Mouse (Mus musculus) CH12.LX (cell line): ENCODE results near the gene Col4a2. TPM values are rescaled to one million over a fixed set of nuclear protein-coding genes. Genes with fewer than 3 reads are reported as not detected.

Source experiments
- DNase-seq: peaks from one replicate; pipeline ENCODE4 v3.0.0-alpha.2; 2013; ENCODE audit errors: extremely low read depth
- H3K27ac ChIP-seq: 2 replicates; pipeline ENCODE4 v1.5.1; 2012; ENCODE audit warnings: low read depth, mild to moderate bottlenecking, control low read depth, moderate library complexity; ENCODE audit not compliant: insufficient read depth
- H3K27me3 ChIP-seq: replicated peaks from 2 replicates; pipeline ENCODE3; 2012; ENCODE audit warnings: inconsistent platforms
- H3K36me3 ChIP-seq, 2 experiments: replicated peaks in 1 of 2; 2 replicates each; pipeline versions ENCODE3 to v1.6.1; 2012; ENCODE audit warnings: inconsistent platforms in 1 of 2, low read length in 1 of 2, mild to moderate bottlenecking in 1 of 2, mixed read lengths in 1 of 2, moderate library complexity in 1 of 2; ENCODE audit not compliant: control insufficient read depth in 1 of 2, insufficient read depth in 1 of 2
- H3K4me1 ChIP-seq, 2 experiments: 2 replicates each; pipeline ENCODE4 v1.6.1; 2012; ENCODE audit warnings: inconsistent platforms in 1 of 2, moderate library complexity in 1 of 2; ENCODE audit not compliant: insufficient read depth in 2 of 2, control insufficient read depth in 1 of 2
- H3K4me2 ChIP-seq: 2 replicates; pipeline ENCODE4 v1.6.1; 2012; ENCODE audit warnings: low read depth, mild to moderate bottlenecking, control low read depth; ENCODE audit not compliant: poor library complexity, insufficient read depth, severe bottlenecking
- H3K4me3 ChIP-seq, 3 experiments: fragments of 150-350 bp in 1 of 3; sonication (generic) in 1 of 3; replicated peaks in 1 of 3; 2 replicates each; pipeline versions ENCODE3 to v1.5.1; 2011 to 2012; ENCODE audit warnings: low read depth in 2 of 3, low read length in 2 of 3, mild to moderate bottlenecking in 2 of 3, moderate library complexity in 2 of 3, control low read depth in 1 of 3, improper control_type of control experiment in 1 of 3, inconsistent platforms in 1 of 3, mixed read lengths in 1 of 3; ENCODE audit not compliant: poor library complexity in 1 of 3
- H3K79me2 ChIP-seq: replicated peaks from 2 replicates; pipeline ENCODE4 v1.6.1; 2012; ENCODE audit warnings: mild to moderate bottlenecking, moderate library complexity; ENCODE audit not compliant: control insufficient read depth, poor library complexity, insufficient read depth, severe bottlenecking; ENCODE audit errors: extremely low read depth
- H3K9ac ChIP-seq: 2 replicates; pipeline ENCODE4 v1.6.1; 2012; ENCODE audit warnings: low read depth, mild to moderate bottlenecking, control low read depth, moderate library complexity; ENCODE audit not compliant: insufficient read depth
- H3K9me3 ChIP-seq: replicated peaks from 2 replicates; pipeline ENCODE3; 2012; ENCODE audit warnings: low read length, inconsistent platforms, mixed read lengths
- CHD1 ChIP-seq: IDR thresholded peaks from 2 replicates; pipeline ENCODE4 v1.6.1; 2012; ENCODE audit warnings: low read depth, low read length, improper control_type of control experiment, inconsistent platforms
- E2F4 ChIP-seq: IDR thresholded peaks from 2 replicates; pipeline ENCODE4 v1.6.1; 2011; ENCODE audit warnings: low read depth, low read length, improper control_type of control experiment; ENCODE audit not compliant: insufficient replicate concordance
- ELF1 ChIP-seq: IDR thresholded peaks from 2 replicates; pipeline ENCODE4 v1.6.1; 2014; ENCODE audit warnings: low read depth, mild to moderate bottlenecking, inconsistent platforms, low read length, improper control_type of control experiment
- EP300 ChIP-seq: IDR thresholded peaks from 2 replicates; pipeline ENCODE4 v1.6.1; 2011; ENCODE audit warnings: low read length, improper control_type of control experiment
- ETS1 ChIP-seq: conservative IDR thresholded peaks from 2 replicates; pipeline ENCODE4 v1.6.1; 2012; ENCODE audit warnings: low read depth, mild to moderate bottlenecking, inconsistent platforms, low read length, improper control_type of control experiment, moderate library complexity
- IRF4 ChIP-seq: IDR thresholded peaks from 2 replicates; pipeline ENCODE4 v1.6.1; 2014; ENCODE audit warnings: low read depth, mild to moderate bottlenecking, inconsistent platforms, low read length, improper control_type of control experiment
- JUND ChIP-seq: conservative IDR thresholded peaks from 2 replicates; pipeline ENCODE4 v1.6.1; 2011; ENCODE audit warnings: low read depth, low read length, improper control_type of control experiment
- KAT2A ChIP-seq: IDR thresholded peaks from 2 replicates; pipeline ENCODE4 v1.6.1; 2012; ENCODE audit warnings: low read length, improper control_type of control experiment, inconsistent platforms; ENCODE audit not compliant: insufficient replicate concordance
- MAFK ChIP-seq: IDR thresholded peaks from 2 replicates; pipeline ENCODE4 v1.6.1; 2011; ENCODE audit warnings: low read length, improper control_type of control experiment; ENCODE audit not compliant: insufficient replicate concordance
- MAZ ChIP-seq: IDR thresholded peaks from 2 replicates; pipeline ENCODE4 v1.6.1; 2012; ENCODE audit warnings: low read depth, mild to moderate bottlenecking, inconsistent platforms, low read length, improper control_type of control experiment, moderate library complexity
- MEF2A ChIP-seq: IDR thresholded peaks from 2 replicates; pipeline ENCODE4 v1.6.1; 2014; ENCODE audit warnings: low read depth, mild to moderate bottlenecking, inconsistent platforms, low read length, improper control_type of control experiment, borderline replicate concordance
- MXI1 ChIP-seq: IDR thresholded peaks from 2 replicates; pipeline ENCODE4 v1.6.1; 2011; ENCODE audit warnings: mild to moderate bottlenecking, low read depth, low read length, improper control_type of control experiment
- MYC ChIP-seq: IDR thresholded peaks from 2 replicates; pipeline ENCODE4 v1.6.1; 2011; ENCODE audit warnings: low read depth, mild to moderate bottlenecking, improper control_type of control experiment, low read length
- NELFE ChIP-seq: IDR thresholded peaks from 2 replicates; pipeline ENCODE4 v1.6.1; 2011; ENCODE audit warnings: low read depth, low read length, improper control_type of control experiment
- NRF1 ChIP-seq: IDR thresholded peaks from 2 replicates; pipeline ENCODE4 v1.6.1; 2014; ENCODE audit warnings: low read depth, mild to moderate bottlenecking, inconsistent platforms, low read length, improper control_type of control experiment, moderate library complexity
- PAX5 ChIP-seq: IDR thresholded peaks from 2 replicates; pipeline ENCODE4 v1.6.1; 2012; ENCODE audit warnings: low read length, inconsistent platforms, mixed read lengths
- POLR2AphosphoS2 ChIP-seq: IDR thresholded peaks from 2 replicates; pipeline ENCODE4 v1.6.1; 2011; ENCODE audit warnings: low read depth, low read length, improper control_type of control experiment
- RAD21 ChIP-seq: IDR thresholded peaks from 2 replicates; pipeline ENCODE4 v1.6.1; 2011; ENCODE audit warnings: low read depth, mild to moderate bottlenecking, low read length, improper control_type of control experiment, moderate library complexity
- SMC3 ChIP-seq: IDR thresholded peaks from 2 replicates; pipeline ENCODE4 v1.6.1; 2011; ENCODE audit warnings: low read depth, low read length, improper control_type of control experiment
- TBP ChIP-seq: conservative IDR thresholded peaks from 2 replicates; pipeline ENCODE4 v1.6.1; 2011; ENCODE audit warnings: low read depth, low read length, improper control_type of control experiment
- TCF12 ChIP-seq: IDR thresholded peaks from 2 replicates; pipeline ENCODE4 v1.6.1; 2014; ENCODE audit warnings: low read depth, mild to moderate bottlenecking, inconsistent platforms, low read length, improper control_type of control experiment
- ZKSCAN1 ChIP-seq: IDR thresholded peaks from 2 replicates; pipeline ENCODE4 v1.6.1; 2012; ENCODE audit warnings: low read depth, inconsistent platforms, low read length, improper control_type of control experiment, borderline replicate concordance
- ZMIZ1 ChIP-seq: IDR thresholded peaks from 2 replicates; pipeline ENCODE4 v1.6.1; 2012; ENCODE audit warnings: low read depth, mild to moderate bottlenecking, inconsistent platforms, low read length, improper control_type of control experiment
- dilution Hi-C: fragments of 300-500 bp; cut with MboI; formaldehyde crosslinking; loops from 2 replicates; pipeline ENCODE4 v1.14.3; 2020; ENCODE audit warnings: low sequenced_read_pairs; ENCODE audit not compliant: extremely low pct_unique_long_range_greater_than_20kb, extremely low pct_ligation_motif_present
- in situ Hi-C: fragments of 300-500 bp; cut with MboI; formaldehyde crosslinking; loops from 3 replicates; pipeline ENCODE4 v1.14.3; 2019; ENCODE audit warnings: low sequenced_read_pairs, low pct_ligation_motif_present, low pct_unique_long_range_greater_than_20kb, mixed read lengths
- polyA plus RNA-seq: library from polyadenylated mRNA; unstranded; fragments of >175 nt; gene quantifications from 2 replicates; pipeline ENCODE4 v1.2.1, GENCODE M21; 2012; ENCODE audit warnings: low read depth; ENCODE audit not compliant: insufficient read length
- total RNA-seq, 2 experiments: library from RNA; depleted of rRNA; stranded (reverse); fragments of 300-350 nt in 1 of 2; fragments of >200 nt in 1 of 2; gene quantifications; 2 replicates each; pipeline ENCODE4 v1.2.3; 2012 to 2014

Col4a2 gene
- total and polyA plus RNA-seq, 3 experiments, result 0.04 to 0.07 TPM; not detected in 1

DNA sequence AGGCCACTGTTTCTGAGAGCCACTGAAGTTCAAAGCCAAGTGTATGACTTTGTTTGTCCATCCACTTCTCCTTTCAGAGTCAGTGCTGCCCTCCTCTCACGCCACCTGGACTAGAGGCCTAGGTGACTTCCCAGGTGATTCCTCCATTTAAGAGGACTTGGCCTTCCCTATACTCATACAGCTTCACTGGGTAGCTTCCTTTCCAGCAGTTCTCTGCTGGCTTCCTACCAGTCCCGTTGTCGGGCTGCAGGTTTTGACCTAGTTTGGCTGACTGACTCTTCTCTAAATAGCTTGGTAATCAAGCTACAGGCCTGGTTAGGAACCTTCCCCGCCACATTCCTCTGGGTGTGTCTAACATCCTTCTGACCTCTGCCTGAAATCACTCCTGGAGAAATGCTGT, 19.0 kb downstream of the Col4a2 start:
- H3K27me3 ChIP-seq, result peaks cover 13% of the 10 kb centered on the region
- no peak for TF ChIP-seq MAZ
- TF ChIP-seq ETS1, result no peak
- TF ChIP-seq ZMIZ1, result no peak
- H3K4me2 ChIP-seq, result no peak overlapping the region
- no peak overlapping the region for H3K4me3 ChIP-seq
- in situ Hi-C loops, result no loop called here
- H3K9me3 ChIP-seq, result peaks cover 8% of the 10 kb centered on the region
- dilution Hi-C loops, result no loop called here
- H3K36me3 ChIP-seq, result no peaks in the 10 kb centered on the region
- H3K9ac ChIP-seq, result no peak overlapping the region
- H3K27ac ChIP-seq, result no peak overlapping the region
- H3K4me1 ChIP-seq, result peaks cover 0 to 9% of the 10 kb centered on the region in 2 experiments; a peak in 2 of 4 replicates
- H3K79me2 ChIP-seq, result no peaks in the 10 kb centered on the region
- DNase-seq, result no peak

DNA sequence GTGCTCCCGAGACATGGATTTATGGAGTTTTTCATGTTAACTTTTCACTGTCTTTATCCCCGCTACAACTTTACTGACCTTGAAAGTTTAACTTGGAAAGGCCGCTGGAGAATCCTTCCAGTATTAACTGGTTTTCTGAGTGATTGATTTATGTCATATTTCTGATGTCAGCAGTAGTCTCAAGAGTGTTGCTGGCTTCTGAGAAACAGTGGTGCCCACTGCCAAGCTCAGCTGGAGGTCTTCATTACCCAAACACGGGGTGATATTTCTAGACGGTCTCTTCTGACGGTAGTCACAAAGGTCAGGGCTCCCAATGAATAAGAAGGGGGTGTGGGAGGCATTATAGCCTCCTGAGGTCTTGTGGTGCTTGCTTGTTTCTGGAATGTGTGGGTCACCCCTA, 21.1 kb downstream of the Col4a2 start:
- dilution Hi-C loops (no loop called here), in situ Hi-C loops (no loop called here)
- Histone ChIP-seq H3K79me2 (no peaks in the 10 kb centered on the region), H3K9ac (no peak overlapping the region), H3K4me2 (no peak overlapping the region), H3K4me1 (peaks cover 15 to 31% of the 10 kb centered on the region in 2 experiments), H3K27me3 (peaks cover 9% of the 10 kb centered on the region), H3K4me3 (no peak overlapping the region), H3K9me3 (peaks cover 3% of the 10 kb centered on the region), H3K27ac (no peak overlapping the region), H3K36me3 (no peaks in the 10 kb centered on the region)
- no peak for DNase-seq
- TF ChIP-seq E2F4 (no peak), NRF1 (no peak), POLR2AphosphoS2 (no peak), RAD21 (no peak), SMC3 (no peak), MEF2A (no peak), TCF12 (no peak), MXI1 (no peak), MYC (no peak), PAX5 (no peak), KAT2A (no peak)

DNA sequence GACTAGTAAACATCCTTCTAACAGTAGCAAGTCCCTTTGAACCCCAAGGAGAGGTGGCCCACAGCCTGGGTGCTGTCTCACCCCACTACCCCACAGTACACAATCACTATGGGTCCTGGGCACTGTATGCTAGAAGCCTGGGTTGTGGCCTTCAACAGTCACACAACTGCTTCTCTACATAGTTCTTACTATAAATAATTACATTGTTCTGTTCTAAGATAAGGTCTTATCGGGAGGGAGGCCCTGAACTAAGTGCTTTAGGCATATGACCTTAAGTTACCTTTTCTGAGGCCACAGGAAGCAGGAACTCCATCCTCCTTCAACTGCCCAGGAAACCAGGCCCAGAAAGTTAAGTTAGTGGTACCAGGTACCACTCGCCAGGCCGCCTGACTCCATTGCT, 21.9 kb downstream of the Col4a2 start:
- no peaks in the 10 kb centered on the region for H3K79me2 ChIP-seq
- in situ Hi-C loops (no loop called here), dilution Hi-C loops (no loop called here)
- peaks cover 15 to 33% of the 10 kb centered on the region in 2 experiments for H3K4me1 ChIP-seq
- H3K9me3 ChIP-seq, result peaks cover 3% of the 10 kb centered on the region
- no peak overlapping the region for H3K4me2 ChIP-seq
- H3K4me3 ChIP-seq, result no peak overlapping the region
- no peak for DNase-seq
- no peak for TF ChIP-seq ETS1
- TF ChIP-seq ELF1, result no peak
- TF ChIP-seq NRF1, result no peak
- TF ChIP-seq NELFE, result no peak
- no peak for TF ChIP-seq EP300
- TF ChIP-seq RAD21, result no peak
- TF ChIP-seq KAT2A, result no peak
- TF ChIP-seq JUND, result no peak
- TF ChIP-seq TBP, result no peak
- no peak for TF ChIP-seq MAFK
- no peak for TF ChIP-seq E2F4
- no peak for TF ChIP-seq IRF4
- no peak for TF ChIP-seq ZKSCAN1
- no peak for TF ChIP-seq CHD1
- no peaks in the 10 kb centered on the region for H3K36me3 ChIP-seq
- H3K9ac ChIP-seq, result no peak overlapping the region
- H3K27me3 ChIP-seq, result peaks cover 9% of the 10 kb centered on the region
- H3K27ac ChIP-seq, result no peak overlapping the region
